Mouse (Mus musculus) ES-Bruce4 (cell line): ENCODE results near the gene Alyref. TPM values are rescaled to one million over a fixed set of nuclear protein-coding genes. Genes with fewer than 3 reads are reported as not detected.
"Not testable (repeated sequence)": the region's sequence is repeated elsewhere in the genome, so short reads cannot be mapped to it uniquely, and the experiment has no call there.

Experiments
- H3K27ac ChIP-seq: 2 replicates; pipeline ENCODE4 v1.5.1; 2012; ENCODE audit warnings: low read length, inconsistent platforms; ENCODE audit not compliant: insufficient read depth
- H3K27me3 ChIP-seq: 2 replicates; pipeline ENCODE4 v1.6.1; 2012; ENCODE audit warnings: mild to moderate bottlenecking, low read length, inconsistent platforms; ENCODE audit not compliant: control insufficient read depth, poor library complexity, insufficient read depth, severe bottlenecking
- H3K36me3 ChIP-seq: 2 replicates; pipeline ENCODE4 v1.6.1; 2012; ENCODE audit warnings: inconsistent platforms, mild to moderate bottlenecking, low read length, moderate library complexity; ENCODE audit not compliant: control insufficient read depth, poor library complexity, insufficient read depth, severe bottlenecking
- H3K4me1 ChIP-seq: one replicate; pipeline ENCODE4 v1.8.1; 2011; ENCODE audit warnings: low read length; ENCODE audit not compliant: control insufficient read depth, insufficient read depth
- H3K4me3 ChIP-seq: 2 replicates; pipeline ENCODE4 v1.5.1; 2011; ENCODE audit warnings: low read depth, mild to moderate bottlenecking, low read length
- H3K9ac ChIP-seq: 2 replicates; pipeline ENCODE4 v1.6.1; 2012; ENCODE audit warnings: low read depth, mild to moderate bottlenecking, inconsistent platforms; ENCODE audit not compliant: poor library complexity, severe bottlenecking
- H3K9me3 ChIP-seq: replicated peaks from 2 replicates; pipeline ENCODE4 v1.6.1; 2012; ENCODE audit warnings: mild to moderate bottlenecking, low read length, inconsistent platforms; ENCODE audit not compliant: control insufficient read depth, poor library complexity, insufficient read depth, severe bottlenecking
- CTCF ChIP-seq: IDR thresholded peaks from one replicate; pipeline ENCODE4 v1.8.1; 2011; ENCODE audit warnings: low read depth, low read length
- EP300 ChIP-seq: IDR thresholded peaks from 2 replicates; pipeline ENCODE4 v1.6.1; 2011; ENCODE audit warnings: low read depth, low read length; ENCODE audit not compliant: insufficient read depth
- POLR2A ChIP-seq: IDR thresholded peaks from one replicate; pipeline ENCODE4 v1.8.1; 2011; ENCODE audit warnings: low read length; ENCODE audit not compliant: insufficient read depth
- polyA plus RNA-seq: library from polyadenylated mRNA; stranded (reverse); fragments of >200 nt; gene quantifications from 2 replicates; pipeline ENCODE4 v1.2.4, GENCODE M21; 2011; ENCODE audit warnings: low read depth; ENCODE audit not compliant: missing spikeins, insufficient read depth, insufficient read length

Alyref gene
- polyA plus RNA-seq, 1 experiment, result 242 TPM

GRCm38 (mm10) chr11:120568324-120568723 is 29.8 kb downstream of the Alyref start:
- H3K4me3 ChIP-seq, result no peak overlapping the region
- peaks cover 71% of the 10 kb centered on the region for H3K36me3 ChIP-seq
- no peak overlapping the region for H3K9ac ChIP-seq
- no peaks in the 10 kb centered on the region for H3K9me3 ChIP-seq
- no peaks in the 10 kb centered on the region for H3K27me3 ChIP-seq
- no peaks in the 10 kb centered on the region for H3K4me1 ChIP-seq
- no peak overlapping the region for H3K27ac ChIP-seq
- TF ChIP-seq POLR2A (no peak), CTCF (no peak), EP300 (no peak)

GRCm38 (mm10) chr11:120565114-120565513 is 33.1 kb downstream of the Alyref start:
- Histone ChIP-seq H3K36me3 (peaks cover 90% of the 10 kb centered on the region), H3K9me3 (no peaks in the 10 kb centered on the region), H3K4me3 (no peak overlapping the region), H3K4me1 (no peaks in the 10 kb centered on the region), H3K9ac (no peak overlapping the region), H3K27ac (no peak overlapping the region), H3K27me3 (no peaks in the 10 kb centered on the region)
- TF ChIP-seq EP300, result no peak
- peak; percentile 0 for TF ChIP-seq CTCF
- TF ChIP-seq POLR2A, result no peak

DNA sequence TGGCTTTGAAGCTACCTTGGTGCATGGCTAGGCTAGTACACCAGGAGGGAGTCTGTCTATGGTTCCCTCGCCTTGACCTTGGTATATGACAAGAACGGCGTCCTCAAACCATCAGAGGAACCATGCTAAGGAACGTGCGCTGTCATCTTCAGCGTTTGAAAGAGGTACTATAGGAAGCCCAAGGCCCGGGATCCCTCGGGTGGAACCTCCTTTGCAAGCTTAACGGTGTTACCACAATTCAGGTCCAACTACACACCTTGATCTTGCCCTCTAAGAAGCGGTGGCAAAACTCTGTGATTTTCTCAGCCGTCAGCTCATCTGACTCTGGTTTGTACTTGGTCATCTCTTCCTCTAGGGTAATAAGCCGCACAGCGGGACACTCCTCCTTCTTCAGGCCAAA is 35.2 kb downstream of the Alyref start:
- Histone ChIP-seq H3K27ac (no peak overlapping the region), H3K4me1 (no peaks in the 10 kb centered on the region), H3K9ac (no peak overlapping the region), H3K4me3 (no peak overlapping the region), H3K9me3 (no peaks in the 10 kb centered on the region), H3K27me3 (no peaks in the 10 kb centered on the region), H3K36me3 (peaks cover 77% of the 10 kb centered on the region)
- TF ChIP-seq CTCF (no peak), EP300 (no peak), POLR2A (no peak)

GRCm38 (mm10) chr11:120560952-120561728 is 37.0 kb downstream of the Alyref start:
- Histone ChIP-seq H3K4me1 (no peaks in the 10 kb centered on the region), H3K4me3 (no peak overlapping the region), H3K27me3 (no peaks in the 10 kb centered on the region), H3K27ac (peak overlapping the region; percentile 17; the same call in 1 of the 2 replicates), H3K9me3 (no peaks in the 10 kb centered on the region), H3K36me3 (peaks cover 59% of the 10 kb centered on the region), H3K9ac (no peak overlapping the region)
- TF ChIP-seq CTCF (no peak), EP300 (no peak), POLR2A (no peak)

GRCm38 (mm10) chr11:120558843-120559242 is 39.3 kb downstream of the Alyref start:
- H3K36me3 ChIP-seq, result peaks cover 38% of the 10 kb centered on the region

DNA sequence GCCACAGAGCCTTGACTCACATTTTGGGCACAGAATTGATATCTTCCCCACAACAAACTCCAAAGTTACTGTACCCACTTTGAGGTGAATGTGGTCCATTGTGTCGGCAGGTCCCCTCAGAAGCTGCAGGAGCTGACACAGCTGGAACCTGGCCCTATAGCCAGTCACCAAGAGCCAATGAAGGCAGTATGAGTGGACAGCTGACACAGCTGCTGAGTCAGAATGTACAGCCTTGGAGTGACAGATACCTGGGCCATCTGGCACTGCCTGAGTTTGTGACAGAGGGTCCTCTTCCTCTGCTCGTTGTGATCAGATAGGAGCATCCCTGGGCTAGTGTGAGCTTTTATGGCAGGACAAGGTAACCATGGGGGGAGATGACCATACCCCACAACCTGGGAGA is 42.9 kb downstream of the Alyref start:
- Histone ChIP-seq H3K36me3 (peaks cover 2% of the 10 kb centered on the region), H3K4me1 (no peaks in the 10 kb centered on the region), H3K4me3 (no peak overlapping the region), H3K9ac (no peak overlapping the region), H3K9me3 (no peaks in the 10 kb centered on the region), H3K27me3 (no peaks in the 10 kb centered on the region), H3K27ac (no peak overlapping the region)
- TF ChIP-seq CTCF, result no peak
- TF ChIP-seq EP300, result no peak
- TF ChIP-seq POLR2A, result no peak

More at GRCm38 (mm10) chr11:120558843-120559242, 39.3 kb downstream of the Alyref start:
- H3K9me3 ChIP-seq, H3K9ac ChIP-seq, H3K4me3 ChIP-seq, H3K27me3 ChIP-seq, H3K4me1 ChIP-seq, H3K27ac ChIP-seq: not testable (repeated sequence)
